Mouse (Mus musculus) adipocyte (in vitro differentiated cells): Measurements from ENCODE around the gene Slc4a4.
"Not testable (repeated sequence)": the region's sequence is repeated elsewhere in the genome, so short reads cannot be mapped to it uniquely, and the experiment has no call there.

Experiments used
- DNase-seq: peaks from one replicate; pipeline ENCODE4 v3.0.0-alpha.2; 2016; ENCODE audit warnings: low spot score

Slc4a4 gene

DNA sequence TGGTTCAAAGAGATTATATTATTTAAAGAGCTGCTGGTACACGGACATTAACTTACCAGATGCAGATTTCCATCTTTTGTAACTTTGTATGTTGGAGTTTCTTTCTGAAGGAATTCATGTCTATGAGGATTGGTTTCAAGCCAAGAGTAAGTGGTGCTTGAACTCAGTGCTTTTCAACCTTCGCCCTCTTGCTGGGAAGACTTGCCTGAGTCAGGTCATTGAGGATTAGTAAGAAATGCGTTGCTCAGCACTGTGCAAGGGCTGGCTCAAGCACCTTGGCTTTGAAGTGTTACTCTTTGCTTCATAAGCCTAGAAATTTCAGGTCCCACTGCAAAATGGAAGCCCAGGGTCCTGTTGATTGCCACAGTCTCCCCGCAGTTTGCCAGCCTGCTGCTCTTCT is 196.9 kb downstream of the Slc4a4 start:
- no peak for DNase-seq

DNA sequence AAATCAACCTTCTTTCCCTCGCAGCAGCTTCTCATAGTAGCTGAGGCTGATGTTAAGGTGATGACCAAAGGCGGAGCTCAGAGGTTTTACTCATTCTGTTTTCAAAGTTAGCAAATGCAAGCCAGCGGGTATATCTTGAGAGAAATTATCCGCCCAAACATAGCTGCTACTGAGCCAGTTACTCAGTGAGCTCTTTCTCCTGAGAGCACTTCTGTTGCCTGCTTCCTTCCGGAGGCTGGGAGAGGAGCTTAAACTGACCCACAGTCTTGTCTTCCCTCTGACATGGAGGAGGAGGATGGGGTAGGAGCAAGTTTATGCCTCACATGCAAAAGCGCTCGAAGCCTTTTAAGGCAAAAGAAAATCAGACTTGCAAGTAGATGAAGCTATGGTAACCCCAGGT is 201.3 kb downstream of the Slc4a4 start:
- DNase-seq, result no peak

DNA sequence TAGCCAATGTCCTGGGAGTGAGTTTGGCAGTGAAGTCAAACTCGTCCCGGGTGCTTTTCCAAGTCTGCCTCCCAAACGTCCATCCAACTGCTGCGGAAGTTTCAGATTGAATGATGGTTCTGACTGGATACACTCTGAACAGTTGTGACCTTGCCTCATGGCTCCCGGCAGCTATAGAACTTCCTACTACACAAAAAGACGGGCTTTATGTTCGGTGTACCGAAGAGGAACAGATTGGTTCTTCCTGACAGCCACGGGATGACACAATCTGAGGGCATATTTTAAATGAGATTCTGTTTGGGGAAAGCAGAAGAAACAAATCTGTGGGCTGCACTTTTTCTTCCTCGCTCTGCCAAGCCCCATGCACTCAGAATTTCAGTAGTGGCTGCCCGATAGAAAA is 201.8 kb downstream of the Slc4a4 start:
- no peak for DNase-seq

DNA sequence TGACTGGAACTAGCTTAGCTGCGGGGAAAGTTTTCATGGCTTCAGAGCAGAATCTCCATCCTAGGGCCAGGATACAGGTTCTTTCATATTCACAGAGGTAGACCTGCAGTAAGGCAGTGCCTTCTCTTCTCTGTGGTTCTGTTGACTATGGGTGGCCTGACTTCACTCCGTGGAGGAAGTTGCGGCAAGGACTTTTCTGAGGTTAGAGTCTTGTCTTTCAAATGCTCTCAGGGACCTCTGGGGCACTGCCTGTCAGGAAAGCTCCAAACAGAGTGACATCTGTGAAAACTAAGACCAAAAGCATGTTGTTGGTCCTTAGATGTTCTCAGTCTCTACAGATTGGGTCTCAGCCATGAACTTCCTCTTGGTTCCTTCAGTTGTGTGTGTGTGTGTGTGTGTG is 203.5 kb downstream of the Slc4a4 start:
- no peak for DNase-seq

DNA sequence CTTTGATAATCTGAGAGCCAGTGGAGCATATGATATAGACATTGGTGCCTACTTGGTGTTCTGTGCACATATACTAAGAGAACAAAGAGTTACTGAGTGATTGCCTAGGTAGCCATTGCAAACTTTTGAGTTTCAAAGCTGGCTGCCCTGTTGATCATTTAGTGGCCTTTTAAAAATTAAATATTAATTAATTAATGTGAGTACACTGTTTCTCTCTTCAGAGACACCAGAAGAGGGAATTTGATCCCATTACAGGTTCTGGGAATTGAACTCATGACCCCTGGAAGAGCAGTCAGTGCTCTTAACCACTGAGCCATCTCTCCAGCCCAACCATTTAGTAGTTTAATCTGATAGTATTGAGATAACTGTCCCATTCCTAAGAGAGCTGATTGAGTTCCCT is 209.8 kb downstream of the Slc4a4 start:
- DNase-seq, result no peak

DNA sequence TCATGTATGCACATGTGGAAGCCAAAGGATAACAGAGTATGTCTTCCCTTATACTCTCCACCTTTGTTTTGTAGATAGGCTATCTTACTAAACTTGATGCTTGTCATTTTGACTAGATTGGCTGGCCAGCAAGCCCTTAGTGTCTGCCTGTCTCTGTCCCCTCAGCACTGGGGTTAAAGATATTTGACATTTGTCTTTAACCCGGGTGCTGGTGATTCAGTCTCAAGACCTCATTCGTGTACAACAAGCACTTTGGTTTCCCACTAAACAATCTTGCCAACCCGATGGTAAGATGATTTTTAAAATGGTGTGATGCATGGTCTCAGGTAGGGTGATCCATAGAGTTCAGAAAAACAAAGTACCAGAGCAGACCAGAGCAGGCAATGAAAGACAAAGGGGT is 210.7 kb downstream of the Slc4a4 start:
- no peak for DNase-seq

DNA sequence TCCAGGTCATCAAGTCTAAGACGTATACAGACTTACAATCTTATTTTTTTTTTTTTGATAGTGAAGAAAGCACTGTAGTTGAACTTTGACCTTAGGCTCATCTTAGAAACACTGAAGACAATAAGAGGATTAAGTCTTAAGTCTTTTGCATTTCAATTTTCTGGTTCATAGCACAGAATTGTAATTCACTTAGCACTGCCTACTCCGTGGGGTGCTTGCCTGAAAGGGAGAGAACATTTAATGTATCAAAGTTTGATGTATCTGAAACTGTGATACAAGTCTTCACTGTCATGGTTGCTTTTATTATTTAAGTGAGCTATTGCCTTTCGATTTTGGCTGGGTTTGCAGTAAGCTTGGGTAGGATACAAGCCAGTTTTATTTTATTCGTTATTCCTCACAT is 211.5 kb downstream of the Slc4a4 start:
- no peak for DNase-seq

DNA sequence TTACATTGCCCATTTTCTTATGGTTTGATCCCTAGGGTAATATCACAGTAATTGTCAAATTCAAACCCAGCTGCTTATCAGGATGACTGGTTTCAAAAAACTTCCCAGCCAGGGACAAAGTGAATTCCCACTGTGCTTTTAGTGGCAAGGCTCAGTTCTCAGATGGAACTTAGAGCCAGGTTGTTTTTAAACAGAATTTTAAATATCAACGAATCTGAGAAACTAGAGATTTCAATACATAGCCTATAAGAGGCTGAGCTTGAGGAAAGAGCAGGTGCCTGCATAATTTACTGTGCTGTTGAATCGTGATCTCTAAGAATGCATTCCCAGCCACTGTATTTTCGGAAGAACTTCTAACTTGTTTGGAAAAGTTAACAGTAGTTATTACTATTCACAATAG is 213.3 kb downstream of the Slc4a4 start:
- no peak for DNase-seq

DNA sequence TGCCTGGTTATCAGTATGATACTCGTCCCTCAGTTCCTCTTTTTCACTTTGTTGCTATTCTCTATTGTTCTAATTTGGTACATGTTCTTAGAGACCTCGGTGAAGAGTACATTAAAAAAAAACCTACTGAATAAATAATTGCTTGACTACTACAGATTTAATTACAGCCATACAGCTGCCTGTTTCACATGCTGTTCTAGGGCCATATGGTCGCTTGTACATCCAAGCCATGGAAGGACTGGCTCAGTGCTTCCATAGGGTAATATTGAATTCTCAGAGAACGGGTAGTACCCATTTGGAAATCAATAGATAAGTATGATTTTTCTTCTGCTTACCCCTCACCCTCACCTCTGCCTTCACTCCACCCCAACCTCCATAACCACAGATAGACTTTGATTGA is 215.9 kb downstream of the Slc4a4 start:
- no peak for DNase-seq

DNA sequence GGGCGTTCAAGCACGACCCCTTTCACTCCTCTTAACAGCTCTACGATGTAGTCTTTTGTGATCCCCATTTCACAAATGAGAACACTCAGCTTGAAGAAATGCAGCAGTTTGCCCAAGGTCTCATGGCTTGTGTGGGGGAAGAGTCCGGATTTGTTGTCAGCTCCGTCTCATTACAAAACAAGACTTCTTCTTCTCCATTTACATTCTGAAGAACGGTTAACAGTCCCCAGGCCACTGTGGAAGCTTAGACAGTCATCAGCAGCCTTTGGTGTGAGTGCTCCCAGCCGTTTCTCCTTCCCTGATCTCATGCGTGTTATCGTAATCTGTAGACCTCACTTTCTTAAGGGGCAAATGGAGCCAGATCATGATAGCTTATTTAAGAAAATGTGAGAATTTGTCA is 218.7 kb downstream of the Slc4a4 start:
- DNase-seq, result no peak

DNA sequence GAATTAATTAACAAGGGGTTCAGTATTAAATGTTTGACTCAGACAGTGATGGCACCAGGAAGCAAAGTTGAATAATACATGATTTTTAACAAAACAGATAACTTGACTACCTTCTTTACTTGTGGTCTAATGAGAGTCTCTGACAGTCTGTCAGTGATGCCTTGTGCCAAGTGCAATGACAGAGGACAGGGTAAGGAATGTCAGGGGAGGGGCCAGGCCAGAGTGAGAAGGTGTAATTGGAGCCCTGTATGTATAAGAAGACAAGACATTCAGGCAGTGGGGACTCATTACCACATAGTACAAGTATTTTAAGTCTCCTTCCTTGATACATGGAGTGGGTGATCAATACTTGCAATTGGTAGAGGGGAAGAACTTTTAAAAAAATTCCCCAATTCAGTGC is 219.6 kb downstream of the Slc4a4 start:
- no peak for DNase-seq

DNA sequence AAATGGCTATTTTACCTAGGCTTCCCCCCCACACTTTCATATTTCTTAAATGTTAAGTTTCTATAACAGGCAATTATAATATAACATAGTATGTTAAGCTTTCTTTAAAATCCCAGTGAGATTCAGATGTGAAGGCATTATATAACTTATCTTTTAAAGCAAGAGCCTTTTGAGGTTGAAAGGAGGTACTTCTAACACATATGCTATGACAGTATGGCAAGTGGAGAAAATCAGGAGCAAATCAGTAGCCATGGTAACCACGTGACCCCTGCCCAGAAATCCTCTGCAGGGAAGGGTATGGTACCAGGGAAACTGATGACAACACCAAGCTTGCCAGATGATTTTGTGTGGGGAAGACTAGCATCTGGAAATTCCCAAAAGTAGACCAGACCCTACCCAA is 222.2 kb downstream of the Slc4a4 start:
- no peak for DNase-seq

DNA sequence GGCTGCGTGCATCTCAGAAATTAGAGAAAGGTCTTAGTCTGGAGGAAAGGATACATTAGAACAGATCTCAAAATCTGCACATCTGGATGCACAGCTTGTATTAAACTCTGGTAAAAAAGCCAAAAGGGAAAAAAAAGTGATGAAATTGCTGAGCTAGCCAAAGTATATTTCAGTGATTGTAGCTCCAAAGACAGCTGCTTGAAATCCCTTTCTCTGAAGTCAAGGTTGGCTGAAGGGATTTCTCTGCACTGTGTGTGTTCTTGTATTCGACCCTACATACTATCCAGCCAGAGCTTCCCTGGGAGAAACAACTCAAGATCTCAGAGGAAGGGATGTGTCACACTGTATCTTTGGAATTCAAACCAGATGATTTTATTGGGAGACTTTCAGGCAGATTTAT is 223.2 kb downstream of the Slc4a4 start:
- DNase-seq, result no peak

DNA sequence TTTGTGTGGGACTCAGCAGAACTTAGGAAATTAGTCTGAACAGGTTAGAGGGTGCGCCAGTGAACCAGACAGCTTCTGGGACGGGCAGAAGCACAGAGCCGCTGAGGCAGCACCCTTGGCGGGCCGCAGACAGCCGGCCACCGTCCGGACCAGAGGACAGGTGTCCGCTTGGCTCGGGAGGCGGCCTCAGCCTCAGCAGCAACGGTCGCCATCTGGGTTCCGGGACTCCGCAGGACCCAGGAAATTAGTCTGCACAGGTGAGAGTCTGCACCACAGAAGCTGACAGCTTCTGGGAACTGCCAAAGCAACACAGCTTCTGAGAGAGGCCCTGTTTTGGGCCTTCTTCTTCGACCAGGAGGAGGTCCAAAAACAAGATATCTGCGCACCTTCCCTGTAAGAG is 225.4 kb downstream of the Slc4a4 start:
- DNase-seq, result not testable (repeated sequence)

DNA sequence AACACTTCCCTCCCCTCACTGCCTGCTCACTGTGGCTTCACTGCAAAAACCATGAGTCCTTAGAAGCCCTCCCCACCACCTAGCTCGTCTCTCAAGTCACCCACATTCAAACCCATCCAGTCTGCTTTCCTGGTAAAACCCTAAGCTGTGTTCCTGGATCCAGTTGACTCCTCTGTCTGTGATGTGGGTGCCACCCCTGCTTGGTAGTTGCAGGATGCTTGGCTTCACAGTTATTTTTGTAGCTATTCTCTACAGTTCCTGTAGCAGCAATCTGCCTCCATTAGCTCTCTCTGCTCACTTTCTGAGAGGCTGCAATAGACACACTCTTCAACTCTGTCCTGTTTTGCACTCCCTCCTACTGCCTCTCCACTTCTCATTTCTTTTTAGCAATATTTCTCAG is 234.3 kb downstream of the Slc4a4 start:
- DNase-seq, result no peak

DNA sequence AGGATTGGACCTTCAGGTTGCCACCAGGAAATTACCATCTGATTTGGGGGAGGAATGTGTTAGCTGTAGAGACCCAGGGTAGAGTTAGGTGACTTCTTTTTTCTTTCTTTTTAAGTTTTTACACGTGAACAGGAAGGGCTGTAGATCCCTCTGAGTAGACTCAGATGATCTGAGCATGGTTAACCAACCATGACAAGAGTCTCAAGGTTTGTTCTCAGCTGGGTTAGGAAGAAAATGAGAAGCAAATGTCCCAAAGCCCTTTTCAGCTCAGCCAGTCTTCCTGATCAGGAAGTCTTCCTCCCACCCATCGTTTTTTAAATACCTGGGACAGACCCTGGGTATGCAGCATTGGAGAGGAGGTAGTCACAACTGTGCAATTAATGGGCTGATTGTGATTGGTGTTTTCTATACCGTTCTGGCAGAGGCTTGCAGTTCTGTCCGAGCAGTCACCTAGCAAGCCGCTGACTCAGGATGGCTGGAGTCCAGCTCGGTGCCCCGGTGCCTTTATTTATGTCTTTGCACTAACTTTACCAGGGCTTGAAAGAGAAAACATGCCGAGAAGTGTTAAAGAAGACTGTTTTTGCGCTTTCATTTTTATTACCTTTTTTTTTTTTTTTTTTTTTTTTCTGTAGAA is 236.8 kb downstream of the Slc4a4 start:
- DNase-seq, result no peak

DNA sequence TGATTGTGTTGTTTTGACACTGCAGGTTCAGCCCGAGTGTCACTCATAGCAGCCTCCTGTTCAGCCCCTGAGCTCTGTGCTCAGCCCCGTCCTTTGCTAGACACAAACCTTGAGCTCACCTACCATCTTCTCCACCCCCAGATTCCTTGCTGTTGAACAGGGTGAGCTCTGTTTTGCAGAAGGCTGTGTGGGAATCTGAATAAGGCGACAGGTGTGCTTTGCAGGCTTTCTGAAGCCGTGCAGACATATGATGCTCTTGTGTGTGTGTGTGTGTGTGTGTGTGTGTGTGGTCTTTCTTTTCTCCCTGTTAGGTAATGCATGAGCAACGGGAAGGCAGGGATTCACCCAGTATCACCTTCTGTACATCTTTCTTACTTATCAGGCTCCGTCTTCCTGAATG is 241.6 kb downstream of the Slc4a4 start:
- DNase-seq, result no peak

DNA sequence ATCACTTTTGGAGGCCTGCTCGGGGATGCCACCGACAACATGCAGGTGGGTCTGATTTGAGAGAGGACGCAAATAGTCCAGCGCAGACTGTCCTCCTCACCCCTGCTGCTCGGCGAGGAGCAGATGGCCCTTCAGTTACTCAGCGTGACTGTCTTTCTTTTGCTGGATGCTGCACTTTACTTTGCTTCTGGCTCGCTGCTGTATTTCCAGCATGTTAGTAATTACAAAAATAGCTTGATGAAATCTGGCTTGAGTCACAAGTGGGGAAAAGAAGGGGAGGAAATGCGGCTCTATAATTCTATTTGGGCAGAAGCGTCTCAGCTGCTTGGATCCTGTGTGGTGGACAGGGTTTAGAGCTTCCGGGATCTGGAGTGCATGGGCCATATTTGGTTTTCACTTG is 249.2 kb downstream of the Slc4a4 start:
- no peak for DNase-seq

DNA sequence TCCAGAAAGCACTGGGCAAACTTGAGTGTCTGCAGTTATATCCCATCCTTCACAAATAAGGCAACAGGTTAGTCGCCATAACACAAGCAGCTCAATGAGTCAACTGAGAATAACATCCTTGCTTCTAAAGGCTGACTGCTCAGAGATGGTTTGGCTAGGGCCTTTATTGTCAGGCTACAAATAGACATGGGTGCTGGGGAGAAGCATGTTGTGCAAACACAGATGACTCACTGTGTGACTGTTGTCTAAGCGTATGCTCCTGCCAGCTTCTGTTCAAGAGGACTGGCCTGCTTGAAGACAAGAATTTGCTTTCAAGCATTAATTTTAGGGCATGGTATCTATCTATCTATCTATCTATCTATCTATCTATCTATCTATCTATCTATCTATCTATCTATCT is 253.5 kb downstream of the Slc4a4 start:
- peak; percentile 5 for DNase-seq

DNA sequence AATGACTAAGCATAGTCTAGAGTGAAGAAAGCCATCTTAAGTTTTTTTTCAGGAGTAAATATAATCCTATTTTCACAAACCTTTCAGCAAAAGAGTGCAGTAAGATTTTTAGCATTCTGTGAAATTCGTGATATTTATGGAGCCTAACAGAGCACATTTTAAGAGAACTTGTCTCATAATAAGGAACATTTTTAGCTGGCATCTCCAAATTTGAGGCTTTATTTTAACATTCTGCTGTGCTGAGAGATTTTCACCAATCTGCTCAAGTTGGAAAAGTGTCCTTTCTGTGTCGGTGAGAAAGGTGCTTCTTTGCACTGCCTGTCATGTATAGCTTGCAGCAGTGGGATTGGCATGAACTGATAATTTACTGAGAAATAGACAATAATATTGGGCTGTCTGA is 255.1 kb downstream of the Slc4a4 start:
- no peak for DNase-seq

DNA sequence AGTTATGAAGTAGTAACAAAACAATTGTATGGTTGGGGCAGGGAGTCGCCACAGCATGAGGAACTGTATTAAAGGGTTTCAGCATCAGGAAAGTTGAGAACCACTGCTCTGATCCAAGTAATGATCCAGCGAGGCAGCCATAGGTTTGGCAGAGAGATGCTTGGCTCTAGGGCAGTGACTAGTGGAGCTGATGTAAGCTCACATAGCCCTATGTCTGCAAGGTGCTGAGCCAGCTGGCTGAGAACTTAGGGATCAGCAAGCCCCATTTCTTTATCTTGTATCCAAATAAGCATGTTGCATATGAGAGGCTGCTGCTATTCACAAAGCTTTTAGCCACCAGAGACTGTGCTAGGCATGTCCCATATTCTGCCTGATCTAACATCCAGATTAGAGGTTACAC is 259.7 kb downstream of the Slc4a4 start:
- no peak for DNase-seq

DNA sequence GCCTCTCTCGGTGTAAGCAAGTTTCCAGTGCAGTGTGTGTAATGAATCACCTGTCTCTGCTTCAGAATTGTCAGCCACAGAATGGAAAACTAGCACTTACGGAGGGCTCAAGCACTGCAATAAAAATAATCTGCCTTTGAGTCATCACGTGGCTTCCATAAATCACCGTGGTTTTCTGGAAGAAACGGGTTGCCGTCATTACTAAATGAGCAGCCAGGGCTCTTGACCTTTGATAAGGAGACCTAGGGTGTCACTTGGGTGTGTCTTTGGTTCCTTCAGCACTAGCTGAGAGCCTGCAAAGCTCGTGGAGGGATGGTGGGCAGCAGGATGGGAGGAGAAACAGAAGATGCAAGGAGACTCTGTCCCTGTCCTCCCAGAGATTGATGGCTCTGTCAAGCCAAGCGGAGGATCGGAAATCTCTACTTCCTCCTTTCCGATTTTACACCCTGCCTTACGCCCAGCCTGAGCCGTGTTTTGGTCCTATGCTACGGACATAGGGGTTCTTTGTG is 260.7 kb downstream of the Slc4a4 start:
- no peak for DNase-seq

DNA sequence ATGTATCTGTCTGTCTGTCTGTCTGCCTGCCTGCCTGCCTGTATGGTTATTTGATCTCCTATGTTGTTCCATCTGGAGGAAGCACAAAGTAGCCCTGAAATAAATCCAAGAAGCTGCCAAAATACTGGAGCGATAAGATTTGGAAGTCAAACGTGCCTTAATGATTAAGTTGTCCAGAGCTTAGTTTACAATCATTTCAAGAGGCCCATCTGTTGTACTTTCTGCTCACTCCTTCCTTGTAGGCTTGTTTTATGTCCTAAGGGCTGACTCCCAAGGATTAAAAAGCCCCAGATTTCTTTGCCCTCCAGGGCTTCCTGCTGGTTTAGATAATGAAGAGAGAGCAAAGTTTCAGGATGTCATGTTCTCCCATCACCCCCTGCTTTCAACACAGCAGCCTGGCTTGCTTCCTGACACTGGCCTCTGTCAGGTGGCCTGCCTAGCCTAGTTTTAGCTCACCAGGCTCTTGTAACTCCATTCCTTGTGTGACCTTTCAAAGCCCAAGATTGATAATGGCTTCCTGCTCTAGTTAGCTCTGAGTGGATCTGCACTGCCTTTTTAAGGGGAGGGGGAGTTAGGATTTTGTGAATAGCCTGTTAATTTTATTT is 262.9 kb downstream of the Slc4a4 start:
- DNase-seq, result no peak

DNA sequence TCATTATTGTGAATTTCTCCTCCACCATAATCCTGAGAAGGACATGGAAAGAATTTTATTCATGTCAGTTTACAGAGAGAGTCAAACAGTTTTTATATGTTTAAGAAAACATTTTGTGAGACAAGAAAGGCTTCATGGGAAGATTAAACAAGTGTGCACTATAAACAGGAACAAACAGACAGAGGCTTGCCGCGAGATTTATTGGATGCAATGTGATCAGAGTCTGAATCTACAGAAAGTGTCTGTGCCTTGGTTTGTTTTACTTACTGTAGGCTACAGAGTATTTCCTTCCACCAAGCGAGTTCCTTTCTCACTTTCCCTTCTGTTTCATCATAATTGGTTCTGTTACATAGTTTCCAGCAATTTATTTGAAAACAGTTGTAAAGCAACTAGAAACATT is 264.5 kb downstream of the Slc4a4 start:
- DNase-seq, result no peak
